In genomic region chr10:25643518-25643993, GRCm38 (mm10) we compare ENCODE assay signal across 14 mouse cellular contexts.
DNase-seq lines count a peak whose midpoint lies in the region; ATAC-seq lines count a peak whose summit lies in the region.
"Had no signal": no experiment of that assay in that cellular context is flagged by ENCODE, and none has a peak within 500 bp of the region (broad histone marks: within the 10 kb centered on the region; RNA-seq: fewer than 3 reads in every experiment).

No protein-coding gene starts in this region.

- H3K27ac ChIP-seq in intestine, embryonic 15.5 days, result no peak overlapping the region
- H3K27ac ChIP-seq: forebrain, embryonic 15.5 days had no signal

- H3K9ac ChIP-seq in intestine, embryonic 15.5 days, result no peak overlapping the region
- H3K9ac ChIP-seq: forebrain, embryonic 15.5 days had no signal

- intact Hi-C loops in heart, postnatal 10 days (cut with DNase I), result no loop called here
- intact Hi-C loops in heart, postnatal 36 days (cut with DNase I), result no loop called here

- WGBS in intestine, embryonic 15.5 days, result 34% methylated on average over 3 of the region's 3 CpGs

- no peaks in the 10 kb centered on the region for H3K9me3 ChIP-seq in intestine, embryonic 15.5 days
- H3K9me3 ChIP-seq: forebrain, embryonic 15.5 days had no signal

- H3K36me3 ChIP-seq in intestine, embryonic 15.5 days, result no peaks in the 10 kb centered on the region
- H3K36me3 ChIP-seq: forebrain, embryonic 15.5 days had no signal

- no peak overlapping the region for H3K4me3 ChIP-seq in intestine, embryonic 15.5 days (replicated peaks)
- H3K4me3 ChIP-seq: forebrain, embryonic 15.5 days; megakaryocyte, embryonic 14.5 days had no signal

- H3K4me2 ChIP-seq in intestine, embryonic 15.5 days (replicated peaks), result no peak overlapping the region
- H3K4me2 ChIP-seq: forebrain, embryonic 15.5 days had no signal

- peaks cover 3% of the 10 kb centered on the region; the same call in 1 of the 2 replicates for H3K4me1 ChIP-seq in intestine, embryonic 15.5 days (replicated peaks)
- H3K4me1 ChIP-seq: forebrain, embryonic 15.5 days; megakaryocyte, embryonic 14.5 days had no signal

- ATAC-seq in intestine, embryonic 15.5 days, result peak; percentile 66
- ATAC-seq in erythroid progenitor cell, adult 5-6 weeks (replicated peaks; ENCODE audit: low FRiP score, poor library complexity, severe bottlenecking), result no peak
- ATAC-seq in CD4-positive, CD25-positive, alpha-beta regulatory T cell, adult 4 months, result no peak
- ATAC-seq: forebrain, embryonic 15.5 days had no signal

- no peaks in the 10 kb centered on the region for H3K27me3 ChIP-seq in intestine, embryonic 15.5 days (replicated peaks)
- H3K27me3 ChIP-seq: forebrain, embryonic 15.5 days; megakaryocyte, embryonic 14.5 days had no signal

- DNase-seq in heart, postnatal 10 days, result peak; percentile 6 to 30
- no peak for DNase-seq in heart, postnatal 36 days
- peak; percentile 97 for DNase-seq in 3T3-L1 (ENCODE audit: low read depth, low spot score)
- peak; percentile 97 for DNase-seq in NIH3T3 (ENCODE audit: low read depth)
- DNase-seq: cerebellum, adult 11 months; kidney, adult 18-20 months; left cerebral cortex, postnatal 4 days; lung, adult 18-20 months; thymus, postnatal 25 days had no signal

Comparison
In these comparisons a context has a peak if more than half of its experiments do, and no peak if none do; other contexts are left out.
1. DNase-seq: peak in heart, postnatal 10 days (2 of 2), 3T3-L1 (single experiment) and NIH3T3 (single experiment); none in heart, postnatal 36 days (0 of 2).